Mouse (Mus musculus): ENCODE data around the gene Paics.
"Not testable (repeated sequence)": the region's sequence is repeated elsewhere in the genome, so short reads cannot be mapped to it uniquely, and the experiment has no call there.

The Paics gene

GRCm38 (mm10) chr5:76952112-76953040 is 1.3 kb downstream of the Paics start:
- no peak for DNase-seq

- no peak for DNase-seq
Observed at GRCm38 (mm10) chr5:76953794-76954193, 2.7 kb downstream of the Paics start.

- no peak for DNase-seq
Observed at GRCm38 (mm10) chr5:76954271-76954900, 3.3 kb downstream of the Paics start.

DNA sequence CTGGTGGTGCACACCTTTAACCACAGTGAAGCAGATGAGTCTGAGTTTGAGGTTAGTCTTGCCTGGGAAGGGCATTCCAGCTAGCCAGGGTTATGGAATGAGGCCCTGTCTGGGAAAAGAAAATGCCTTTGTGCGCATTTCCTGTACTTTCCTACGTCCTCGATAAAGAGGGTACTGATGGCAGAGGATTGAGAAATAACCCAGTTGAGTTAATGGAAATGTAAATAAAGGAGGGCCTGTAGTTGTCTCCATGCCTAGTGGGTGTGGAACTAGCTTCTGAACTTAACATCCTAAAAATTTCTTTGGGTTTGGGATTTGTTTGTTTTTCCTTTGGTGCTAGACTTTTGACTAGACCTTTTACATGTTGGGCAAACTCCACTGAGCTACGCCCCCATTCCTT is 4.4 kb downstream of the Paics start:
- DNase-seq, result no peak

DNA sequence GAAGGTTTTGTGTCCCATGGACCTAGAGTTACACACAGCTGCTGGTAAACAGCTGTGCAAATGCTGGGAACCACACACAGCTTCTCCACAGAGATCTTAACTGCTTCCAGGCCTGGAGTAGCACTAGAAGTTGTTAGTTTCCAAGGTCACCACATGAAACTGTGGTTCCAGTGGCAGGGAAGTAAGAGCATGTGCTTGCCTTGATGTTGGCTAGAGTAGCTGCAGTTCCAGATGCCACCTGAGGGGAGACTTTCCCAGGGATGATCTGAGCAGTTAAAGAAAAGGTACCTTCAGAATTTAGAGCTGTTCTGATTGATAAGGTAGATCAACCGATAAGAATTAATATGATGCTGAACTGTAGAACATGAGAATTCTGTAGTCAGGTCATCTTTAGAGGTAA is 6.8 kb downstream of the Paics start:
- DNase-seq, result no peak

DNA sequence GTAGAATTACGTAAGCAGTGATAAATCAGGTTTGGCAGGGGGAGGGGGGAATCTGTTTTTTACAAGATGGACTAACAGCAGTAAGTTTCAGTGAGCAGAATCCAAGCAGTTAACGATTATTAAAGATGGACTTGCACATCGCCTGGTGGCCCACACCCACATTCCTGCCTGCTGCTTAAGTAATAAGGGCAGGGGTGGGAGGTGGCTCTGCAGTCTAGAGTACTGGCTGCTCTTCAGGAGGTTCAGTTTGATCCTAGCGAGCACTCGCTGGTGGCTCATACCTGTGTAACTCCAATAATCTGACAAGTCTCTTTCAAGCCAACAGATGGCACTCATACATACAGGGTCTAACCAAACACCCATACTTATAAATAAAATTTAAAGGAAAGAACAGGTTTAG is 8.5 kb downstream of the Paics start:
- peak; percentile 58 for DNase-seq

DNA sequence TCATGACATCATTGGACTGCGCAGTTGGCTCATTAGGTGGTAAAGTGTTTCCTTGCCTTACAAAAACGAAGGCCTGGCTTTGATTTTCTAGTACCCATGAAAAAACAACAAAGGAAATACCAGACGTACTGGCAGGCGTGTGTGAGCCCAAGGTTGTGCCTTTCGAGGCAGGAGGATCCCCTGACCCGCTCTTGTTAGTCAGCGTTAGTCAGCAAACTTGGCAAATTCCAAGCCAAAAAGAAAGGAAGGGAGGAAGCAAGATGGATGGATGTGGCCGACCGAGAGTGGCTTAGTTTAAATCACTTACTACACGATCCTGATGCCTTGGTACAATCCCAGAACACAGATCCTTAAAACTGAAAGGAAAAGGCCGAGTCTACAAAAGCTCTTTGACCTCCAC is 11.4 kb downstream of the Paics start:
- no peak for DNase-seq

DNA sequence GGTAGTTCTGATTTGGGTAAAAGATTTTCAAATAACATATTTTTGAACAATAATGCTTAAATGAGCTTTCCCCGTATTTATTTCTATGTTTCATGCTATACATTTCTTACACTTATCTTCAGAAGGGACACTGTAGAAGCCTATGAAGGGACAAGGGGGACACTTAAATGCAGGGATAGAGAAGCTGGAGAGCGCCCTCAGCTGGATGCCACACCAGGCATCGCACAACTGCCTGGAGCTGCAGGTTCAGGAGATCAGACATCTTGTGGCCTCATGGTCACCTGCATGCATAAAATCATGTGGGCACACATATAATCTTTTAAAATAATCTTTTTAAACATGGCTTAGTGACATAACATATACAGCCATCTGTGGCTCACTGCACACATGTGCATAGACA is 13.5 kb downstream of the Paics start:
- DNase-seq, result peak; percentile 35

- DNase-seq, result peak; percentile 45
Observed at GRCm38 (mm10) chr5:76969250-76969649, 18.1 kb downstream of the Paics start.

DNA sequence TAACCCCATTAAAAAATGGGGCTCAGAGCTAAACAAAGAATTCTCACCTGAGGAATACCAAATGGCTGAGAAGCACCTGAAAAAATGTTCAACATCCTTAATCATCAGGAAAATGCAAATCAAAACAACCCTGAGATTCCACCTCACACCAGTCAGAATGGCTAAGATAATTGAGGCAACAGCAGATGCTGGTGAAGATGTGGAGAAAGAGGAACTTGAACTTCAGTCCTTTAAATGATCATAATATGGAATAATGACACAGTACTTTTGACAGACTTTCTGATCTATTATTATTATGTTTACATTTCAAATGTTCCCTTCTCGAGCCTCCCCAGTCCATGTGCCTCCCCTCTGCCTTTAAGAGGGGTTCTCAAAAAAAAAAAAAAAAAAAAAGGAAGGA is 20.0 kb downstream of the Paics start:
- DNase-seq, result not testable (repeated sequence)

- DNase-seq, result no peak
Observed at GRCm38 (mm10) chr5:76973488-76973887, 22.4 kb downstream of the Paics start.

DNA sequence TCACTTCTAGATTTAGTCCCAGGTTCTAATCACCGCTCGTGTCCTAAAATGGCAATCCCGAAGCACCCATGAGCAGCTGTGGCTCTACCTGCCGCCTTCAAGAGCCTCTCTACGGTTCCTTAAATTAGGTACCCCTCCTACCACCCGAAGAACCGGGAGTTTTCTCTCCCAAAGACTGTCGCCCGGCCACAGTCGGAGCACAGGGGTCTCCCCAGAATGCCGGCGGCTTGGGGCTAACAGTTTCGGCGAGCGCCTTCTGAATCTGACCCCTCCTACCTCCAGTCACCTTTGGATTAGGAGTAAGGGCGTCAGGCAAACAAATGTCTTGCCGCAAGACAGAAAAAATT is 23.1 kb downstream of the Paics start:
- no peak for DNase-seq

GRCm38 (mm10) chr5:76974554-76975285 is 23.6 kb downstream of the Paics start, which contains the start of gene Srp72:
Gene Srp72 (plus strand): TSS chr5:76974683.
- DNase-seq, result peak; percentile 76

DNA sequence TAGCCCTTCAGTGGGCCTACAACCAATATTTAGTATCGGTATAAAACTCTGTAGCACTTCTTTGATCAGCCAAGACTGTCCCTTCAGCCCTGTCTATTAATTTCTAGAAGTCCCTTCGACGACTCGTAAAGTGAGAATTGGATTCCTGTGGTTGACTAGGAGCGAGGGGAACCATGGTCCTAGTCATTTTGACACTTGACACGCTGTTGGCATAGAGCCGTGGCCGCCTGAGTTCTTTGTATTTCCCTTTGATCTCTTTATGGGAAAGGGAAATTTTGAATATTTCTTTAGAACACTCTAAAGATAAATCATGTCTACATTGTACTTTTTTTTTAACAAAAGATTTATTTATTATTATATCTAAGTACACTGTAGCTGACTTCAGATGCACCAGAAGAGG is 24.6 kb downstream of the Paics start:
- no peak for DNase-seq

DNA sequence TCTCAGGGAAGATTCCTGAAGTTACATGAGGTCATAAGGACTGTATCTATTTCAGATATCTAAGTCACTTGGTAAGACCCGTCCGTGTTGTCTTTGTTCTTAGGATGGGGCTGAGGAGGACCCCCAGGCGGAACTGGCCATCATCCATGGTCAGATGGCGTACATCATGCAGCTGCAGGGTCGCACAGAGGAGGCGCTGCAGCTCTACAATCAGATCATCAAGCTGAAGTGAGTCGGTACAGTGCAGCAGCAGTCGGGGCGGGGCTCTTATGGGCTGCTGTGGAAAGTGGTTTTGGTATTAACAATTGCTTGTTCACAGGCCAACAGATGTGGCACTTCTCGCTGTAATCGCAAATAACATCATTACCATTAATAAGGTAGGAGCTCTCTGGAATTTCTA is 32.9 kb downstream of the Paics start:
- DNase-seq, result no peak

GRCm38 (mm10) chr5:76990789-76991188 is 39.7 kb downstream of the Paics start:
- no peak for DNase-seq

GRCm38 (mm10) chr5:76993174-76993814 is 42.2 kb downstream of the Paics start:
- DNase-seq, result no peak

- DNase-seq, result peak; percentile 19
Observed at GRCm38 (mm10) chr5:76998416-76998815, 47.3 kb downstream of the Paics start.

DNA sequence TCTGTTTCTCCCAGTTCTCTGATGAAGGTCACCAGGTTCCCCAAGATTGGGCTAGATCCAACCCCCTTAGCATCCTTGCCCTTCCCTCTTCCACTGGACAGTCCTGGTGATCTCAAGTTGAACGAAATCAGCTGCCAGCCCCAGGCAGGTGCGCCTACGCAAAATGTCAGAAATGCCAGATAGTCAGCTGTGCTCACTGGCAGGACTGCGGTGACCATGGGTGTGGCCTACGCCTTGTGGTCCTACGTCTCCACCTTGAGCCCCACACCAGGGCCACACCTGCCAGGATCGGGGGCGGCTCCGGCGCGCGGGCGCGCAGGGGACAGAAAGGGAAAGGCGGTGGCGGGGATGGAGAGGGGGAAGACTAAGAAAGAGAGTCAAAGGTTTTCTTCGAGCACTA is 50.1 kb downstream of the Paics start:
- DNase-seq, result no peak

DNA sequence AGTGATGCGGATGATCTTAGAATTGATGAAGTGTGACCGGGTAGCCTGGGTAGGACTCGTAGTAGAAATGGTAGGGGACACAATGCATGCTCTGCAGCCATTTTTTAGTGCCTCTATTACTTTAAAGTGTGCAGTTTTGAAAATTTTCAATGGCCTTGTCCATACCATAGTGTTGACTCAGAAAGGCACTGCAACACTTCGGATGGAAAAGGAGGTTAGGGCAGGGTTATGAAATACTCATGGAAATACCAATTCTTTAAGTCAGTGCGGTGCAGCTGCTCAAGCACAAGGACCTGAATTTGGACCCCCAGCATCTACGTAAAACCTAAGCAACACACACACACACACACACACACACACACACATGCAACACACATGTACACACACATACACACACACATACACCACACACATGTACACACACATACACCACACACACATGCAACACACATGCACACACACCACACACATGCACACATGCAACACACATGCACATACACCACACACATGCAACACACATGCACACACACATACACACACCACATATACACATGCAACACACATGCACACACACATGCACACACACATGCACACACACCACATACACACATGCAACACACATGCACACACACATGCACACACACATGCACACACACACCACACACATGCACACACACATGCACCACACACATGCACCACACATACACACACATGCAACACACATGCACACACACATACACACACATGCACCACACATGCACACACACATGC is 53.1 kb downstream of the Paics start, which contains the start of gene Arl9:
Gene Arl9 (plus strand): TSS at position 5 of the 771 bp plus-strand sequence.
- no peak for DNase-seq

DNA sequence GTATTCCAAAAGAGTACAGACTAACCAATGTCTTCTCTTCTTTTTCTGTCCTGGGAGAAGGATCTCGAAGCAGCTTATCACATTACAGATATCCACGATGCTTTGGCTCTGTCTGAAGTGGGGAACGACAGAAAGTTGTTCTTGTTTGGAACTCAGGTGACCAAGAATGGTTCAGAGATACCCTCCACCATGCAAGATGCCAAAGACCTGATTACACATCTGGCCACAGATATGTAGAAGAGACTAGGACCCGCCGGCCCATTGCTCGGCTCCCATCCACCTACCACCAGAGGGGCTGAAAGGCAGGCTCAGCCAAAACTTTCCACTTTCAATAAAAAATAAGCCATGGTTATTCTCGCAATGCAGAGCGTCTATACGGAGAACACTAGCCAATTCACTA is 59.2 kb downstream of the Paics start:
- no peak for DNase-seq

GRCm38 (mm10) chr5:77011082-77011481 is 60.0 kb downstream of the Paics start:
- no peak for DNase-seq
